Mouse (Mus musculus): ENCODE data around the gene Prpf38b. TPM values are rescaled to one million over a fixed set of nuclear protein-coding genes. Genes with fewer than 3 reads are reported as not detected.

The Prpf38b gene
- total RNA-seq, 2 experiments from 2014 or later: 43.9 to 53.2 TPM

DNA sequence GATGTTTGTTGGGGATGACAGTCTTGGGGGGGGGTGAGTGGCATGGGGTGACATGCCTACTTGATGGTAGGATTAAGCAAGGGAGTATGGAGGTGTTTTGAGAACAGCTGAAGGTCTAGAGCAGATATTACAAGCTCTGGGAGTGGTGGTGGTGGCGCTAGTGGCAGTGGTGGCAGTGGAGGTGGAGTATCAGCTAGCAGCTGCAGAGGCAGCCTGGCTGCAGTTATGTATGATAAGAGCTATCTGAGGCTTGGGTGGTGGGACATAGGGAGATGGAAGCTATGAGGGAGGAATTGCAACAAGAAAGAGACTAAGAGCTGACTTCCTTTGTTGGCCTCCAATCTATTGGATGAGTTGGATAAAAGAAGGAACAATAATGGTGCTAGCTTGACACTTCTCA, 10.3 kb upstream of the Prpf38b start:
- intact Hi-C loops (cut with DNase I): no loop called here

DNA sequence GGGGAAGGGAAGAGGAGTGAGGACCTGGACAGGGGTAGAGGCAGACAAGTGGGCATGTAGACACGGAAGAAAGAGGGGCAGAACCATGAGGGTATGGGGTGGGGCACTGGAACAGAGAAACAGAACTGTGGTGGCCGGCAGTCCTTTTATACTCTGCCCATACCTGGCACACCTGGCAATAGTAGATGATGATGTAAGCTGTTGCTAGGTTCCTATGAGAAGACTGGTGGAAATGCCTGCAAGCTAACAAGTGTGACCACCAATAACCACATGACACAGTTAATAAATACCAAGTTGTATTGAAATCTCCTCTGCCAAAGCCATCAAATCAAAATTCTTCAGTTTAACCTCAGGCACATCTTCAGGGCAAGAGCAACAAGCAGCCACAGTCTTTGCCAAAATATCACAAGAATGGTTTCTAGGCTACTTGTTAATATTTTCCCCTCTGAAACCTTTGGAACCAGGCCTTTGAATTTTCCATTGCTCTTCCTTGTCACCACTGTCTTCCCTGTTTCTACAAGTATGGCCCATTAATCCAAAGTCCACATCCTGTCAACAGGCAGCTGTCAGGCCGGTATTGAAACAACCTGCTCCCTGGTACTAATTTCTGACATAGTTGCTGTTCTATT, 9.0 kb upstream of the Prpf38b start:
- intact Hi-C loops (cut with DNase I): no loop called here
- TF ChIP-seq CTCF (IDR thresholded peaks at IDR 0.05): no peak
- H3K27ac ChIP-seq: no peak overlapping the region
- no peak overlapping the region for H3K4me3 ChIP-seq
- no peak for DNase-seq (ENCODE audit: extremely low spot score in 1 of 2, low spot score in 2 of 2)

More for the DNA sequence above, 10.3 kb upstream of the Prpf38b start:
- no peak for TF ChIP-seq CTCF (IDR thresholded peaks at IDR 0.05)
- no peak overlapping the region for H3K27ac ChIP-seq
- H3K4me3 ChIP-seq: no peak overlapping the region
- no peak for DNase-seq (ENCODE audit: extremely low spot score in 1 of 2, low spot score in 2 of 2)

DNA sequence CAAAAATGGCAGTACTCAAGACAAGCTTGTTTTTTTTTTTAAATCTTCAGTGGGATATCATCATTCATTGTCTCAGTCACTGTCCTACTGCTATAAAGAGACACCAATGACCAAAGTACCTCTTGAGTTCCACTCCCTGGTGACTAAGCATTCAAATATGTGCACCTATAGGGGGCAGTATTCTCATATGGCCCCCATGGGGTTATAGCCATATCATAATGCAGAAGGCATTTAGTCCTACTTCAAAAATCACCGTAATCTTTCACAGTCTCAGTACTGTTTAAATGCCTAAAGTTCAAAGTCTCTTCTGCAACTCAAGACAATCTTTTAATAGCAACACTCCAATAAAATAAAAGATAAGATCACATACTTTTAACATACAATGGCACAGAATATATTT, 7.3 kb upstream of the Prpf38b start:
- DNase-seq (ENCODE audit: extremely low spot score in 1 of 2, low spot score in 2 of 2): no peak
- intact Hi-C loops (cut with DNase I): no loop called here

DNA sequence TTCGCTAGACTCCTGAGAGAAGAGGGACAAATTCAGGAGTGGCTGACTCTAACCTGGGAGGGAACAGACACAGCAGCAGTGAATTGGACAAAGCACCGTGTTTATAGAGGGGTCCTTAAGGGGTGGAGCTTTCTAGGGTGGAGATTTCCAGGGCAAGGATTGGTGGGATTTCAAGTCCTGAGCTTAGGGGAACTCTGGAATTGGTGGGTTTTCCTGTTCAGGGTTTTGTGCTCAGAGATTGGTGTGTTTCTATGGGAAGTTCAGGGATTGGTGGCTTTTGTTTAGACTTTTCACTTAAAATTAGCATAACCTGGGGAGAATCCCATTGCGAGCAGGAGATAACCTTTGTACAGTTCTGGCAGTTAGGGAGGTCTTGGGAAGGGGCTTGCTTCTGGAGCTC, 6.5 kb upstream of the Prpf38b start:
- H3K4me3 ChIP-seq: no peak overlapping the region
- no peak for TF ChIP-seq CTCF (IDR thresholded peaks at IDR 0.05)
- DNase-seq (ENCODE audit: extremely low spot score in 1 of 2, low spot score in 2 of 2): no peak
- no peak overlapping the region for H3K27ac ChIP-seq
- intact Hi-C loops (cut with DNase I): no loop called here

More for the DNA sequence above, 7.3 kb upstream of the Prpf38b start:
- no peak overlapping the region for H3K27ac ChIP-seq
- TF ChIP-seq CTCF (IDR thresholded peaks at IDR 0.05): no peak; the same call in 1 of the 2 replicates
- H3K4me3 ChIP-seq: no peak overlapping the region

DNA sequence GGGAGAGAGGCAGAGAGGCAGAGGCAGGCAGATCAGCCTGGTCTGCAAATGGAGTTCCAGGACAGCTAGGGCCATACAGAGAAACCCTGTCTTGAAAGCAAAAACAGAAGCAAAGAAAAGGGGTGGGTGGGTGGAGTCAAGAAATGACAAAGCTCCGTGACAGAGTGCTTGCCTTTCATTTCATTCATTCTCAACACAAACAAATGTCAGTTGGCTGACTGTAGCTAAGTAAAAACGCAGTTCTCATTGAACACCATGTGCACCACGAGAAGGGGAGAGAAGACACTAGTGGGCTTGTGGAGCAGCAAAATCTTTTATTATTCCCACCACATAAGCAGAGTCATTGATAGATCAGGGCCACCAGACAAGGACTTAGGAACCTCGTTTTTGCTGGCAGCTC, 5.3 kb upstream of the Prpf38b start:
- H3K4me3 ChIP-seq: no peak overlapping the region
- intact Hi-C loops (cut with DNase I): no loop called here
- H3K27ac ChIP-seq: no peak overlapping the region
- TF ChIP-seq CTCF (IDR thresholded peaks at IDR 0.05): no peak
- DNase-seq (ENCODE audit: extremely low spot score in 1 of 2, low spot score in 2 of 2): no peak

DNA sequence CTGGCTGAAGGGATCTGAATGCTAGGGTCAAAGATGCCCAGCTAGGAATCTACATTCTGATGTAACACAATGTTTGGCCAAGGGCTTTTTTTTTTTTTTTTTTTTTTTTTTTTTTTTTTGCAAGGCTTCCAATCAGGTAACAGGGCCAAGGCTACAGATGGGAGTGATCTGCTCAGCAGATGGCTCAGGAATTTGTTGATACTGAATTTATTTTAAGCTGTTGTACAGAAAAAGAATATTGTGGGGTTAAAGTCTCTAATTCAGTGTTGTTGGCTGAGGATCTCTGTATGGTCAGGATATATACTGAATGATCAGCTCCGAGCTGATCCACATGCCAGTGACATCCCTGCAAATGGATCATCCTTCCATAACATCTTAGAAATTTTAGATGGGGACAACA, 4.5 kb upstream of the Prpf38b start:
- intact Hi-C loops (cut with DNase I): no loop called here
- H3K4me3 ChIP-seq: no peak overlapping the region
- DNase-seq (ENCODE audit: extremely low spot score in 1 of 2, low spot score in 2 of 2): no peak
- no peak overlapping the region; the same call in 1 of the 2 replicates for H3K27ac ChIP-seq
- TF ChIP-seq CTCF (IDR thresholded peaks at IDR 0.05): no peak

DNA sequence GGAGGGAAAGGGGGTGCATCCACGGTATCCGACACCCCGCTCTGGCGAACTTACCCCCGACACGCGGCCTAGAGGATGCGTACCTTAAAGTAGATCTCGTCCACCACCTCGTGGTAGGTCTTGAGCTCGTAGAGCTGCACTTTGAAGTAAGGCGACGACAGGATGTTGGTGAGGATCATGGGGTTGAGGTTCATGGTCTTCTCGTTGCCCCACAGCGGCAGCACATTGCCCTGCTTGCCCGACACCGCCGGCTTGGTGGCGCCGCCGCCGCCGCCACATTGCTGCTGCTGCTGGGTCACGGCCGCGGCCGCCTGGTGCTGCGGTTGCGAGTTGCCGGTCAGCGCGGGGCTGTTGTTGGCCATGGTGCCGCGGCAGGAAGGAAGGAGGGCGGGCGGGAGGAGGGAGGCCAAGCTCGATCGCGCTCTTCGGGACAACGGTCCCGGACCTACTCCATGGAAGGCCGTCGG, 413 bp downstream of the Prpf38b start:
- peak; percentile 32 for TF ChIP-seq CTCF (IDR thresholded peaks at IDR 0.05)
- peak overlapping the region; percentile 97 for H3K27ac ChIP-seq
- intact Hi-C loops (cut with DNase I): loop anchor here (2.0 to 5.0 kb wide), 5 partner anchors 51 to 151 kb away; partner anchors contain the start of genes Fam102b and Stxbp3

DNA sequence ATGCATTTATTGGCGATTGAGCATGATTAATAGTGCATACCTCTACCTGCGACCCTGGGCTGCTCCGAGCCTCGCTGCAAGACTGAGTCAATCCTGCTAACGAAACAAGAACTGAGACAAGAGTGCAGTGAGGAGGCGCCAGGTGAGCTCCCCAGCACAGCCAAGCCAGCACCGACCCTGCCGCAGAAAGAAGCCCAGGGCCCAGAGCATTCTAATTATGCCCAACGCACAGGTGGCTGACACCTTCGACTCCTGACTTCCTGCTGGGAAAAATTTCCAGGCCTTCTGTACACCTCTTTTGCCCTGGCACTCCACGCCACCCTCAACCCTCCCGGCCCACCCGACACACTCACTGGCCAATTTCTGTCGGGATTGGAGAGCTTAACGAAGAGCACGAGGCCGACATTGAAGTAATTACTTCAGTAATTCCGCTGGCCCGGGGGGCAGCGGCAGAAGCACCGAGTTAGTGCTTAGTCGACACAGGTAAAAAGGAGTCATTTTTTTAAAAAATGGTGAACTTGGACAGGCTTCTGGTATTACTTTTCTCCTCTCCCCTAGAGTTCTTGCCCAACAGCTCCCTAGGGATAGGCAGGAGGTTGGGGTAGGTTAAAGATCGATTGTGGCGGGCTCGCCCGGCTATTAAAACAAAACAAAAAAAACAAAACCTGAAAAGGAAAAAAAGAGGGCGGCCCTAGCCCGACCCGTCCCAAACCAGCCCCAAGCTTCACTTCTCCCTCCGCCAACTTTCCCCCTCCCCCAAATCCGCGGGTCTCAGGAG, 1.0 kb downstream of the Prpf38b start:
- peak overlapping the region; percentile 63 for H3K4me3 ChIP-seq

More for the DNA sequence above, 413 bp downstream of the Prpf38b start:
- peak overlapping the region; percentile 63 for H3K4me3 ChIP-seq
- DNase-seq (ENCODE audit: extremely low spot score in 1 of 2, low spot score in 2 of 2): peak; percentile 44

DNA sequence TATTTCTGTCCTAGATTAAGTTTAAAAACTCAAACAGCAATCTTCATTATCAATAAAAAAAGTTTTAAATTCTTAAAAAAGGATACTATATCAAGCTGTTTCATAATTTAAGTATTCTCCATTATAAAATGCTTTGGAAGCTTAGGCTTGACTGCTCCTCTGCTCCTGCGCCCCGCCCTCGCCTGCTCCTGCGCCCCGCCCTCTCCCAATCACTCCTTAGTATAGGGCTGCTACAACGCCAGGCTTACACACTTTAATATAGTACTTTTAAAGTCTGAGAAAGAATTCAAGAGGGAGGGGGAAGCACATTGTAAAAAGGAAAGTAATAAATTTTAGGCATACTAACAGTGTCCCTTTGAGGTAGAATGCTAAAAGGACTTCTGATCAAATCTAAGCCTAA, 8.6 kb downstream of the Prpf38b start:
- H3K27ac ChIP-seq: no peak overlapping the region
- intact Hi-C loops (cut with DNase I): loop anchor here (5.0 to 10.0 kb wide), 2 partner anchors 201 to 238 kb away; no protein-coding TSS in a partner anchor
- DNase-seq (ENCODE audit: extremely low spot score in 1 of 2, low spot score in 2 of 2): no peak
- H3K4me3 ChIP-seq: no peak overlapping the region
- no peak for TF ChIP-seq CTCF (IDR thresholded peaks at IDR 0.05)

More for the DNA sequence above, 1.0 kb downstream of the Prpf38b start:
- intact Hi-C loops (cut with DNase I): loop anchor here (2.0 to 5.0 kb wide), 5 partner anchors 52 to 152 kb away; partner anchors contain the start of genes Fam102b and Stxbp3
- DNase-seq (ENCODE audit: extremely low spot score in 1 of 2, low spot score in 2 of 2): no peak
- no peak for TF ChIP-seq CTCF (IDR thresholded peaks at IDR 0.05)
- H3K27ac ChIP-seq: peak overlapping the region; percentile 97

DNA sequence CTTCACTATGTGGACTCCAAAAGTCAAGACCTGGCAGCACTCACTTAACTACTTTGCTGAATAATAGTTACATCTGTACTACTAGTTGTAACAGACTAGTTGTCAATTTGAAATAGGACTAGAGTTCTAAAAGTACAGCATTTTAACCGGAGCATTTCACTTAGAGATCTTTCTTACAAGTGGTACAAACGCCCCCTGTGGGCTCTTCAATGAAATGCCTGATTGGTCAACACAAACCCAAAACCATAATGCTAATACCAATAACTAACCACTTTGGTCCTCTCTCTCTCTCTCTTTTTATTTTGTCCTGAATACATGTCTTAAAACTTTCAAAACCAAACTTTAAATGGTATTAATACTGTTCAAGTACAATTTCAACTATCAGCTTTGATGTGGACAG, 9.5 kb downstream of the Prpf38b start:
- intact Hi-C loops (cut with DNase I): loop anchor here (5.0 to 10.0 kb wide), 2 partner anchors 200 to 237 kb away; no protein-coding TSS in a partner anchor
- H3K27ac ChIP-seq: no peak overlapping the region
- no peak overlapping the region for H3K4me3 ChIP-seq
- no peak for DNase-seq (ENCODE audit: extremely low spot score in 1 of 2, low spot score in 2 of 2)
- peak; percentile 49 for TF ChIP-seq CTCF (IDR thresholded peaks at IDR 0.05)

DNA sequence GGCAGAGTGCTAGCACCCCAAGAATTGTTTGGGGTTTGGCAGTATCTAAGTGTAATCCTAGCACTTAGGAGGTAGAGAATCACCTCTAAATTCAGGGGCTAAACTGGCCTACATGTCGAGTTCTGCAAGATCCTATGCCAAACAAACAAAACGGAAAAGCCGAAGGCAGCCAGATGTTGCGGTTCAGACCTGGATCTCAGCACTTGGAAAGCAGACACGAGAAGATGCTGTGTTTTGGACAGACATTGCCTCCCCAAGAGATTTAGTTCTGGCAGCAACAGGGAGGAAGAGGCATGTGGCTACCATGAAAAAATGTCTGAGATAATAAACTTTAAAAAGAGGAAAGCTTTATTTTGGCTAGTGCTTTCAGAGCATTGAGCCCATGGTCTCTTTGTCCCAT, 10.8 kb downstream of the Prpf38b start:
- intact Hi-C loops (cut with DNase I): loop anchor here (5.0 to 10.0 kb wide), 2 partner anchors 198 to 236 kb away; no protein-coding TSS in a partner anchor
- no peak for DNase-seq (ENCODE audit: extremely low spot score in 1 of 2, low spot score in 2 of 2)
- TF ChIP-seq CTCF (IDR thresholded peaks at IDR 0.05): no peak
- Histone ChIP-seq H3K4me3 (no peak overlapping the region), H3K27ac (no peak overlapping the region)

DNA sequence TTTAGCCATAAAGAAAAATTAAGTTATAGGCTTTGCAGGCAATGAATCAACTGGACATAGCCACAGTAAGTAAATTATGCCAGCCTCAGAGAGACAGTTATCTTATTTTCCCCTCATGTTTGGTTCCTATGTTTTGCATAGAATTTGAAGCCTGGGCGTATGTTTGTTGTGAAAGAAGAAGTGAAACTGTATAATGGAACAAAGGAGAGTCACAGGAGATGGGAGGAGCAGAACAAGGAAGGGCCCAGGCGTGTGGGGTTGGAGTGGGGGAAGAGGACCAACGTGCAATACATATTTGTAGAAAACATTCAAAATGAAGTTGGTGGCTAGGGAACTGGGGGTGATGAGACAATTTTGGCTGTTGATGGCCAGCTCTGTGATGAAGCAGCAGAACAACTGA, 11.4 kb downstream of the Prpf38b start:
- no peak overlapping the region for H3K27ac ChIP-seq
- DNase-seq (ENCODE audit: extremely low spot score in 1 of 2, low spot score in 2 of 2): no peak
- no peak overlapping the region for H3K4me3 ChIP-seq
- no peak for TF ChIP-seq CTCF (IDR thresholded peaks at IDR 0.05)
- intact Hi-C loops (cut with DNase I): loop anchor here (5.0 to 10.0 kb wide), 2 partner anchors 198 to 235 kb away; no protein-coding TSS in a partner anchor

Data from left cerebral cortex, adult 2 months (tissue).